Mouse (Mus musculus) NIH3T3 (cell line): ENCODE data around the gene Foxd4.
A peak's percentile ranks its signal among the peaks of the same experiment; 100 is the strongest.

Experiments used
- DNase-seq: peaks from one replicate; pipeline ENCODE4 v3.0.0-alpha.2; 2012; ENCODE audit warnings: low read depth

The Foxd4 gene

DNA sequence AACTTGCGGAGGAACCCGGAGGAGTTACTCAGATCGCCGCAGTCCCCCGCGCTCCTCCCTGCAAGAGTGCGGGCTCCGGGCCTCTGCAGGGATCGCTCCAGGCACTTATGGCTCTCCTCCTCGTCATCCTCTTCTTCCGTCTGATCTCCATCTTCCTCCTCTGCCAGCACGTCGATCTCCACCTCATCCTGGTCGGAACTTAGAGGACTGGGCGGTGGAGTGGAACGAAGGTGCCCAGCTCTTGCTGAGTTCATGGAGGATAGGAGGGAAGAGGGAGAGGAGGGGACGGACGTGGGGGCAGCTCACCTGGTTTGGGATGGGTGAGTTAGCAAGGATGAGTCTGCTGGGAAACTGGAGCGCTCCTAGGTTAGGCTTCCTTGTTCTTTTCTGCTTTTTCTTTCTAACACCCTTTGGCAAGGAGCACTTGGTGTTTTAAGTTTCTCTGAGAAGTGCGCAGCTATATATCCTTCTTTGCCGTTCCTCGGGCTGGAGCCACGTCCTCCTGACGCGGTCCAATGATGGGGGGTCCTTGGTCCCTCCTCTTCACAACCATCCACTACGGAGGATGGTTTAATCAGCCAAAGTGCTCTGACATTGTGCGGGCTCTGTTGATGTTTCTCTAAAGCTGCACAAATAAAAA is at the start of gene Foxd4:
TSS of gene Foxd4 (minus strand) at position 617 of the 640 bp plus-strand sequence.
- DNase-seq, result no peak

GRCm38 (mm10) chr19:24945521-24946262 is 44.7 kb upstream of the Foxd4 start:
- no peak for DNase-seq

DNA sequence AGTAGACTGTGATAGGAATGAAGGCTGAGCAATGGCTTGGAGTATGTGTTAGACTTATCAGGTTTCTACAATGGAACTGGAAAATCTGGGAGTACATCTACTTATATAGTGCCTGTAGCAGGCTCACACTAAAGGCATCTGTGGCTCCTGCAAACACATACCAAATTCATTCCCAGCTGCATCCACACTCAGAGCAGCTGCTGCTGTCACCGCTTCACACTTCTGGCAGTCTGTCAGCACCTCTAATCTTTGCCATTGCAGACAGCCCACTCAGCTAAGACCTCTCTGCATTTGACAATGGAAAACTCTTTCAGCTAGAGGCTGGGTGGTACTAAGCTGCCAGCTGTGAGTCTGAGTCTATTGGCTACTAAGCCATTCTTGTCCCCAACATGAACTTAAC is 36.1 kb upstream of the Foxd4 start:
- no peak for DNase-seq

- DNase-seq, result peak; percentile 34
These were observed 28.0 kb upstream of the Foxd4 start for GRCm38 (mm10) chr19:24929041-24929440.

- DNase-seq, result peak; percentile 76
These were observed 19.9 kb upstream of the Foxd4 start for GRCm38 (mm10) chr19:24920866-24921265.

DNA sequence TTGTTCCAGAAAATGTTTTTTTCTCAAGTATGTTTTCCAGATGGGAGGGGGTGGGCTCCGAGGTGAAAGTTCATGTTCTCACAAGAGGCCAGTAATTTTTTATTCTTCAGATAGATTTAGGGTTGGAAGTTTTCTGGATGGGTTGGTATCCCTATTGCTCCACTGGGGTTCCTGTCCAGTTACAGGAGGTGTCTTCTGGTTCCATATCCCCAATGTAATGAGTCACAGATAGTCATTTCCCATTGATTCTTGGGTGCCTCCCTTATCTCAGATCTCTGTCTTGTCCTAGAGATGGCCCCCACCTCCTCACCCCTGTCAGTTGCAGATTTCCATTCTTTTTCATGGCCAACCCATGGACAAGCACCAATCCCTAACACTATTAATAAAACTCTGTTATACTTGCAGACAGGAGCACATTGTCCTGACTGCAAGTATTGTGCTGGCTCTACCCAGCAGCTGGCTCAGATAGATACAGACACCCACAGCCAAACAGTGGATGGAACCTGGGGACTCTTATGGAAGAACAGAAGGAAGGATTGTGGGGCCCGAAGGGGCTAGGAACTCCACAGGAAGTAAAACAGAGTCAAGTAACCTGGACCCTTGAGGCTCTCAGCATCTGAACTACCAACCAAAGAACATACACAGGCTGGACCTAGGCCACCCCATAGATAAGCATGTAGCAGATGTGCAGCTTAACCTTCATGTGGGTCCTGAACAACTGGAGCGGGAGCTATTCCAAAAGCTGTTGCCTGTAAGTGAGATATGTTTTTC is 7.6 kb upstream of the Foxd4 start:
- no peak for DNase-seq

GRCm38 (mm10) chr19:24907655-24908054 is 6.7 kb upstream of the Foxd4 start:
- no peak for DNase-seq

DNA sequence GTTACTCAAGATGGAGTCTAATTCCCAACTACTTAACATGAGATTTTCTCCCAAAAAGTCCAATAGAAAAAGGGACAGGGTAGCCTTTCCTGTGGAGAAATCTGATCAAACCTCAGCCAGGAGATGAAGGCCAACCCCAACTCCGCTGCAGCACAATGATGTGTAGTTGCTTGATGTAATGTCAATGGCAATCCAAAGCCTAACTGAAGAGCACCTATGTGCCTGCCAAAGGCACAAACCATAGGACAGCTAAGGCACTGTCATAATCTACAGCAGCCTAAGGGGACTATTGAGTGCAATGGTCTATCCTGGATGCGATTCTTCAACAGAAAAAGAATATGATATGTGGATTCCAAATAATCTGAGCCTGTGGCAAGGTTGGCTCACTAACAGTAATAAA is 1.8 kb upstream of the Foxd4 start:
- DNase-seq, result no peak

DNA sequence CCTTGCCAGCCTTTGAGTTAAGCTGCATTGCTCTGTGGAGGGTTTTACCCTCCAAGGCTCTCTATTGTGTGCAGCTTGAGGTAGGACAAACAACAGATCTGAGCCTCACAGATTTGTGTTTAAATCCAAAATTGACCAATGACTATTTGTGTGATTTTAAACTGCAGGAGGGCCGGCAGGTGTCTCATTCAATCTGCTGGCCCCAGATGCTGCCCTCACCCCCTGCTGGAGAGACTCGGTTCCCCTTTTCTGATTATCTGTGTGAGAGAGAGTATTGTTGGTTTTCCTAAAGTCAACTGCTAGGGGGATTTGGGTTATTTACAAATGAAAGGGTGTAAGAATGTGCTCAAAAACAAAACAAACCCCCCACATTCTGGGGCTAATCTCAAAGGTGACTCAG is 1.3 kb upstream of the Foxd4 start:
- DNase-seq, result no peak

- no peak for DNase-seq
These were observed 669 bp upstream of the Foxd4 start for GRCm38 (mm10) chr19:24901666-24902065.

- DNase-seq, result no peak
These were observed 1.1 kb downstream of the Foxd4 start for GRCm38 (mm10) chr19:24899578-24900544.

DNA sequence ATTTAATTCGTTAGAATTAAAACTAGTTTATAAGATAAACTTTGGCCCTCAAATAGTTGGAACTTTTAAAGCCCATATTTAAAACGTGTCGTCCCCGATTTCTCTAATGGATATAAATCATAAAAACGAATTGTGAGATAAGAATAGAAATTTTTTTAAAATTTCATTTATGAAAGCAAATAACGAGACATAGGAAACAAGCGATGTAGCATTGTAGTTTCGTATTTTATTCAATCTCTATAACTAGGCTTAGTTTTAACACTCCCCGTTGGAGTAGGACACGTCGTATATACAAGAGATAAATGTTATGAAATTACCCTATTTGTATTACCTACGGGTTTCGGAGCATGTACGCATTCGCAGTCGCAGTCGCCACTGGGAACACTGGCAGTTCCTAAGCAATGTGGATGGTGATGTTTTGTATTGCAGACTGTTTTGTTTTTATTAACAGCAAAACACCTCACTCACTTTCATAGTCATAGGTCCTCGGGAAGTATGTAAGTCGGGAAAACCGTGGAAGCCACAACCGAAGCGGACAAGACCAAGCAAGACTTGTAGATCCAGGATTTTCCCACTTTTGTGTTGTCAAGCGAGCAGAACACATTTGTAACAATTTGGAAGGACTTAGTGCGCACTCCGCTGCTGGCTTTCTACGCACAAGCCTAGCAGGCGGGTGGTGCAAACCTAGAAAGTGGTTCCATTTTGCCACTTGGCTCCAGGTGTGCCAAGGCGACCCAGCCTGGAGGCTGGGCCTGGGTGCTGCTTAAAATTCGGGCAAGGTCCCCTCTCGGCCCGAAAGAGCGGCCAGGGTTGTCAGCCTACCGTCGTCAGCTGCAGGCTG is 2.0 kb downstream of the Foxd4 start:
- DNase-seq, result no peak

DNA sequence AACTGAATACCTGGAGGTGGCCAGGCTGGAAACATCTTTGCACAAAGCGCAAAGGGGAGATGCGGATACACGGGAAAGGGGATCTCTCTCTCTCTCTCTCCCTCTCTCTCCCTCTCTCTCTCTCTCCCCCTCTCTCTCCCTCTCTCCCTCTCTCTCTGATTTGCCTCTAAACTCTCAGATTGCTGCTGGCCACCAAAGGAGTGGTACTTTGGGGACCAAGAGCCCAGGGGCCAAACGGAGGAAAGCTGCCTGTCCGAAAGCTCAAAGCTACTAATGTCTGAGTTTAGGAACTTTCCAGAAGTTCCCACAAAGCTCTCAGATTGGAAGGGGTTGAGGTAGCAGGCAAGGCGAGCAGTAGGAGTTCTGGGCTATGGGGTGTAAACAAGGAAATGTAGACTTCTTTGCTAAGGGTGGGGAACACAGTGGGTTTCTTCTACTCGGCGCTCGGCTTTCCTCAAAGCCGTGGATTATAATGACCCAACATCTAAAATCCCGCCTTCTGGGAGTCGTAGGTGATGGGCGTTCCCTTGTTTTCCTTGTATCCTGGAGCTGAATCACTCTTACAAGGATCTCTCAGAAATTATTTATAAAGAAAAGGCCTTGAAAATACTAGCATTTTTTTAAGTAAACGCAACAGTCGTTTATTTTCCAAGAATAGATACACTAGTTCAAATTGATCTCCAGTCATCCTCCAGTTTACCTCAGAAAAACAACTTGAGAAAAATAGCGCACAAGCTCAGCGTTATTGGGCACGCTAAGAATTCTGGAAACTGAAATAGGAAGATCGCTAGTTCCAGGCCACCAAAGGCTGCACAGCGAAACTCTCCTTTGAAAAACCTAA is 2.9 kb downstream of the Foxd4 start:
- DNase-seq, result no peak

GRCm38 (mm10) chr19:24897006-24897895 is 3.7 kb downstream of the Foxd4 start:
- no peak for DNase-seq

DNA sequence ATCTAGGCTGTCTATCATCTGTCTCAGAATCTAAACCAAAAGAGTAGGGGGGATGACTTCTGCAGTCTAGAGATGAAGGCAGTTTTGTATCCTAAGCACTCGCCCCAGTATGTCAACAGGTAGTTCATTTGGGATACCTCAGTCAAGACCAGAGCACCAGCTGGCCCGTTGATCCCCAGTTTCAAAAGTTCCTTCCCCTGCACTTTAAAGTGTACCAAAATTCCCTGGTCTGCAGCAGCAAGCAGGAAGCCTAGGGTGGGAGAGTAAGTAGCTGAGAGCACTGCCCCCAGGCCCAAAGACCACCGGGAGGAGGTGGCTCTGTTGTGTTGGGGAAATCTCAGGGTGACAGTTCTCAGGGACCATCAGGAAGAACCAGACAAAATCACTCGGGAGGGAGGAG is 4.5 kb downstream of the Foxd4 start:
- DNase-seq, result no peak

GRCm38 (mm10) chr19:24886888-24887287 is 14.1 kb downstream of the Foxd4 start:
- DNase-seq, result no peak

- peak; percentile 87 for DNase-seq
These were observed 15.5 kb downstream of the Foxd4 start for GRCm38 (mm10) chr19:24885504-24885903.

GRCm38 (mm10) chr19:24881237-24881636 is 19.8 kb downstream of the Foxd4 start:
- DNase-seq, result no peak
